Mouse (Mus musculus) mouse trophoblast stem cell (cell line): ENCODE data around the gene Nmt1.

ENCODE experiments used
- in situ Hi-C, 2 experiments: fragments of 300-500 bp; cut with MseI, MboI; formaldehyde crosslinking; loops; 2 replicates in 1 of 2; 3 replicates in 1 of 2; pipeline ENCODE4 v1.15.1; 2025

Gene Nmt1

DNA sequence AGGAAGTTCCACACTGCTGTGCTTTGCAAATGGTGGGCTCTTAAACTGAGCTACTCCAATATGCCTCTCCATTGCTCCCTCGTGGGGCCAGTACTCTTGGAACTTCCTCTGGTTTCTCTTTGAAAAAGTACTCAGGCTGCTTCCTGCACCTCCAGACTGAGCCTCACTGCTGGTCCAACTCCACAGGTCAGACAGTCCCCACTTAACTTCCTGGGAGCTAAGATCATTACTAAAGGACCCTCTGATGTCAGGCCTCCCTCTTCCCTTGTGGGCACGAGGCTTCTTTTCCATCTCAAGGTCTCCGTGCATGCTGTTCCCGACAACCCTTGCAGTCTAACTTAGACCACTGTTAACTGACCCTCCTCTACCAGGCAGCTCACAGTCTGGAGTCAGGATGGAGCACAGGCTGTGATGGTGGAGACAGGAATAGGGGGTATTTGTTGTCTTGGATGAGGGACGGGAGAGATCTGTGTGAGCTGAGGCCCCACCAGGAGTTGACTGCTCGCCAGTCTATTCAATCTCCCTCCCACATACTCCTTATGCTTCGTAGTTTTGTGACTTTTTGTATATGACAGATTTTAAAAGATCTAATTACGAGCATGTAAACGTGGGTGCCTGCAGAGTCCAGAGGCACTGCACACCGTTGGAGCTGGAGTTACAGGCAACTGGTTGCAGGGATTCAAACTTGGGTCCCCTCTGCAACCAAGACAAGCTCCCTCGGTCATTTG lies 22.6 kb upstream of the Nmt1 start:
- in situ Hi-C loops = no loop called here

- in situ Hi-C loops = no loop called here
Observed at GRCm38 (mm10) chr11:103006286-103007000, 21.5 kb upstream of the Nmt1 start.

GRCm38 (mm10) chr11:103007001-103007340 lies 21.0 kb upstream of the Nmt1 start:
- in situ Hi-C loops = no loop called here

DNA sequence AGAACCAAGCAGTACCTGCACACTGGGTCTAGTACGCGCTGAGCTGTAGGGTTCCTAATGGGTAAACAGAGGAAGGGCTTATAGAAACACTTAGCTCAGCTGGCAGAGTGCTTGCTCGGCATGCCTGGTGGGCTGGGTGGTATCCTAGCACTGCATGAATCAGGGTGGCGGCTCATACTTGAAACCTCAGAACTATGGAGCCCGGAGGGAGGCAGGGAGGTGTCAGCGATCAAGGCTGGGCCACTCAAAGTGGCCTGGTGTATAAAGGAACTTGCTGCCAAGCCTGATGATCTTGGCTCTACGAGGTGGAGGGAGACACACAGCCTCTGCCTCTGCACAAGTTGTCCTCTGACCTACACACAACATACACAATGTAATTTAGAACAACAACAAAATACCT lies 19.4 kb upstream of the Nmt1 start:
- in situ Hi-C loops = no loop called here

DNA sequence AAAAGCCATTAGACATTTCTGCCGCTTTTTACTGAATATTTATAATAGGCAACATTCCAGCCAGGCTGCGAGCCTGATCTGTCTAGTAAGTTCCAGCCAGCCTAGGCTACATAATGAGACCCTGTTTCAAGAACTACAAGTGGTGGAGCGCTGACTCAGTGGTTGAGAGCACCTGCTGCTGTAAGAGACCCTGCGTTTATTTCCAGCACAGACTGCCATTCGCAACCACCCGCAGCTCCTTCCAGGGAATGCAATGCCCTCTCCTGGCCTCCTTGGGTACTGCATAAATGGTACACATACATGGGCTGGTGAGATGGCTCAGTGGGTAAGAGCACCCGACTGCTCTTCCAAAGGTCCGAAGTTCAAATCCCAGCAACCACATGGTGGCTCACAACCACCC lies 18.8 kb upstream of the Nmt1 start:
- in situ Hi-C loops = no loop called here

- in situ Hi-C loops = no loop called here
Observed at GRCm38 (mm10) chr11:103010454-103011205, 17.4 kb upstream of the Nmt1 start.

- in situ Hi-C loops = no loop called here
Observed at GRCm38 (mm10) chr11:103011206-103011497, 16.8 kb upstream of the Nmt1 start.

GRCm38 (mm10) chr11:103015881-103016825 lies 11.8 kb upstream of the Nmt1 start:
- in situ Hi-C loops = no loop called here

- in situ Hi-C loops = no loop called here
Observed at GRCm38 (mm10) chr11:103016930-103017329, 11.1 kb upstream of the Nmt1 start.

DNA sequence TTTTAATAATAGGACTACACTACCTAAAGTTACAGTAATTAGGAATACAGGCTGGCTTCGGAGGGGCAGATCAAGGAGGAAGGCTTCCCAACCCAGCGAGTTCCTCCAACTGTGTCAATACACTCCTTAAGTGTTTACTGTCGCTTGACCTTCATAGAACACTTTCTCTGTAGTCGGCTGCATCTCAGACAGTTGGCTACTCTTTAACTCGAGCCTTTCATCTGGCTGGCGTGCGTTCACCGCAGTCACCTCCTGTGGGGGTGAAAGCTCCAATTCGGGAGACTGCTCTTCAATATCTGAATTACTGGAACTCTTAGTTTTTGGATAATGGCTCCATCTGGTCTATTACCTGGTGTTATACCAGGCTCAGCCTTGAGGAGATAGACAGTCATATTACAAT lies 10.3 kb upstream of the Nmt1 start:
- in situ Hi-C loops = no loop called here

- in situ Hi-C loops = no loop called here
Observed at GRCm38 (mm10) chr11:103018860-103019259, 9.1 kb upstream of the Nmt1 start.

DNA sequence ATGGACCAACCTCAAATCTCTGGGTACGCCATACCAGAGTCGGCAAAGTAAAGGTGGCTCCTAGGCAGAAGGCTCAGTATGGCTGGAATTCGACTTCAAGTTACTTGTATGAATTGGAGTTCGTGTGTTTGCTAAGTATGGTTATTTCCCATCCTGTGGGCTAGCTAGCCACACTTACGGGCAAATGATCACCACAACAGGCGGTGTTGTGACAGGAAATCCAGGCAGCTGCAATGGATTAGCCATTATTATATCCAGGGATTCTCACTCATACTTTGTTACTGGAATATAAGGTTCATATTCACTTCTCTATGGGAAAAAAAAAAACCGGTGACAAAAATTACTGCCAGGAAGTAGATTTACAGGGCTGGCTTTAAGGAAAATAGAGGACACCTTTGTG lies 8.7 kb upstream of the Nmt1 start:
- in situ Hi-C loops = no loop called here

GRCm38 (mm10) chr11:103020713-103021335 lies 7.2 kb upstream of the Nmt1 start:
- in situ Hi-C loops = no loop called here

- in situ Hi-C loops = no loop called here
Observed at GRCm38 (mm10) chr11:103023974-103024373, 4.0 kb upstream of the Nmt1 start.

GRCm38 (mm10) chr11:103026901-103027300 lies 1.1 kb upstream of the Nmt1 start:
- in situ Hi-C loops = no loop called here

GRCm38 (mm10) chr11:103027570-103028175 lies 317 bp upstream of the Nmt1 start:
- in situ Hi-C loops = no loop called here

DNA sequence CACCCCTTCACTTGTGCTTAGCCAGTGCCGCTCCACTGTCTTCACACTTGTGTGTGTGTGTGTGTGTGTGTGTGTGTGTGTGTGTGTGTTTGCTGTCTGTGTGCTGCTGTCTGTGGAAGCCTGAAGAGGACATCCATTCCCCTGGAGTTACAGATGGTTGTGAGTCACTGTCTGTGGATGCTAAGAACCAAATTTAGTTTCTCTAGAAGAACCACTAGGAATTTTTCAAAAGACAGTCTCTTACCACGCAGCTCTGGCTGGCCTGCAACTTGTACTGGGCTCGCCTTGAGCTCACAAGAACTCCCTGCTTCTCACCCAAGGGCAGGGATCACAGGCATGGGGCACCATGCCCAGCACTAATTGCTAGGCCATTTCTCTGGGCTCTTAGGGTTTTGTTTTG lies 5.0 kb downstream of the Nmt1 start:
- in situ Hi-C loops = no loop called here

GRCm38 (mm10) chr11:103035007-103035406 lies 7.0 kb downstream of the Nmt1 start:
- in situ Hi-C loops = no loop called here

- in situ Hi-C loops = no loop called here
Observed at GRCm38 (mm10) chr11:103036881-103037465, 9.0 kb downstream of the Nmt1 start.

DNA sequence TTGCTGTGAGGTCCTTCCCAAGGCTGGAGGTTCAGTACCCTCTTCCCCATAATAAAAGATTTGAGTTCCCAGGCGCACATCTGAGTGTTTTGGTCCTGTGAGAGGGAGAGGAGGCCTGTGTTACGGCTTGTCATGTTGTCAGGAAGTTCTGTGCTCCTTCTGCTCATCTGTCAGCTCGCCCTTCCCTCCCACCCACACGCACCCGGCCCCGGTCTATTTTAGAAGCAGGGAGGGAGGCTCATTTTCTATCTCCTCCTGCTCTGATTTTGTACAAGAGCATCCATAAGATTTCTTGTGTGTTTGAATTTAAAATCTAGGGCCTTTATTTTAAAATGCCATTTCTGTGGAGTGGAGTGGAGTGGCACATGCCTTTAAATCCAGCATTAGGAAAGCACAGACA lies 10.0 kb downstream of the Nmt1 start:
- in situ Hi-C loops = no loop called here

DNA sequence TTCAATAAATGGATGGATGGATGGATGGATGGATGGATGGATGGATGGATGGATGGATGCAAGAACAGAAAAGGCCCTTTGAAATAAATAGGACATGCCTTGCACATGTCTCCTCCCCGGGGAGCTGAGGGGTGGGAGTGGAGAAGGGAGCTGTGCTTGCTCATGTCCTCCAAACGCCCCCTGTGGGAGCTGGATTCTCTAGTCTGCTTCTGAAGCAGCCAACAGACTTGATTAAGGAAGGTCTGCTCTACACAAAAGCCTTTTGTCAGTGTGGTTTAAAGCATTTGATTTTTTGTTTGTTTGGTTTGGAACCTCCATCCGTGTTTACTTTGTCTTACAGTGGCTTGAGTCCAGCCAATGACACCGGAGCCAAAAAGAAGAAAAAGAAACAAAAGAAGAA lies 14.8 kb downstream of the Nmt1 start:
- in situ Hi-C loops = no loop called here
